Mouse (Mus musculus): Measurements from ENCODE around the gene Rplp1. TPM values are rescaled to one million over a fixed set of nuclear protein-coding genes. Genes with fewer than 3 reads are reported as not detected.

Gene Rplp1
- total RNA-seq (2014; rRNA removed) (3,281 and 3,879 TPM in 2 replicates), polyA plus RNA-seq (2015; fragmentation: Nextera tagmentation; extraction: Ambion mirVana) (995 and 1,414 TPM in 2 replicates)

DNA sequence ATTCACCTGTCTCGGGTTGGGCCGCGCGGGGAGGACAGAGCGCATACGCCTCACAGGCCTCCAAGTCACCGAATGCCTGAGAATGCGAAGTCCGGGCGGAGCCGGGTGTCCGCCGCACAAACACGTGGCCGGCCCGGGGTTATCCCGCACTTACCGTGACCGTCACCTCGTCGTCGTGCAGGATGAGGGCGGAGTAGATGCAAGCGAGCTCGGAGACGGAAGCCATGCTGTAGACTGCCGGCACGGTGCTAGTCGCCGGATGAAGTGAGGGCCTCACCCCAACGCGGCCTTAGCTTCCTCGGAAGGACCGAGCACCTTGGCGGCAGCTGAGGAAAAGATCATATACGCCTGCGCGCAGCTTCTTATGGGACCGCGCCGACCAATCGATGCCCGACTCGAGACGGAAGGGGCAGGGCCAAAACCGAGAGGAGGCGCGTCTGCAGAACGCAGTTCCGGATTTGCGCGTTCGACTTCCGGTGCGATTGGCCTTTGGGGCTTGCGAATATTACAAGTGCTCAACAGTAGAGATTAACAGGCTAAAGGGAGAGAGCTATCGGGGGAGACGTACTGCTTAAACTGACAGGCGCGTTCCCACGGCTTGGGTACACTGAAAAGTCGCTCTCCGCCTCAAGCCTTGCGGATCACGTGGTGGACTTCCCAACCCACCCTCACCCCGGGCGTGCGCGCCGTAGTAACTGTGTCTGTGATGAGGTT lies at the start of gene Rplp1:
TSS of gene Rplp1 (minus strand) at position 340 of the 714 bp plus-strand sequence.
- no peak for TF ChIP-seq CTCF (IDR thresholded peaks at IDR 0.05; ENCODE audit: low read depth)
- Histone ChIP-seq H3K4me1 (ENCODE audit: insufficient read depth) (peaks cover 6% of the 10 kb centered on the region), H3K9me3 (ENCODE audit: low read length) (no peaks in the 10 kb centered on the region), H3K9ac (peak within 1 kb of the TSS; percentile 75), H3K27me3 (ENCODE audit: insufficient read depth, low read length) (no peaks in the 10 kb centered on the region), H3K4me2 (ENCODE audit: low read depth) (peak within 1 kb of the TSS; percentile 71), H3K27ac (ENCODE audit: low read depth, low read length) (peak within 1 kb of the TSS; percentile 93), H3K4me3 (ENCODE audit: low read depth, low read length) (peak within 1 kb of the TSS; percentile 78), H3K36me3 (ENCODE audit: insufficient read depth) (peaks cover 24% of the 10 kb centered on the region)
- DNase-seq (peak; percentile 98), ATAC-seq (peak; percentile 98)
- WGBS: 2% methylated on average over 63 of the region's 70 CpGs

DNA sequence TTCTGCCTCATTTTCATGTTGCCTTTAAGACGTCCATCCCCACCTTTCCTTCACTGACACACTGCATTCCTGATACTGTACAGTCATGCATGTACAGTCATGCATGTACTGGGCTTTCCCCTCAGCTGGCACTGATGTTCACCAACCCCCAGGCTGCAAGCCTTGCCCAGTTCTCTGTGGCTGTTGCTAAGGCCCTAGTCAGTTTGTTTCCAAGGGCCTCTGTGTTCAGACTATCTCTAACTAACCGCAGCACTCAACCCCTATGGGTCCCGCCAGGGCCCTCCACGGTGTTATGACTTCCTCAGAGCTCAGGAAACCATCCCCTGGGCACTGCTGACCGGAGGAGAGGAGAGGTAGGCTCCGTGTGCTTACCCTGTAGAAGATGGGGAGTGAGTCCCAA lies 49.0 kb upstream of the Rplp1 start:
- Histone ChIP-seq H3K9ac (no peak overlapping the region), H3K4me2 (ENCODE audit: low read depth) (no peak overlapping the region), H3K36me3 (ENCODE audit: insufficient read depth) (no peaks in the 10 kb centered on the region), H3K27ac (ENCODE audit: low read depth, low read length) (no peak overlapping the region), H3K27me3 (ENCODE audit: insufficient read depth, low read length) (no peaks in the 10 kb centered on the region), H3K4me1 (ENCODE audit: insufficient read depth) (no peaks in the 10 kb centered on the region), H3K4me3 (ENCODE audit: low read depth, low read length) (no peak overlapping the region), H3K9me3 (ENCODE audit: low read length) (no peaks in the 10 kb centered on the region)
- WGBS: 77% methylated on average over 6 of the region's 6 CpGs
- peak; percentile 14; the same call in 1 of the 2 replicates for ATAC-seq
- no peak for DNase-seq
- TF ChIP-seq CTCF (IDR thresholded peaks at IDR 0.05; ENCODE audit: low read depth): no peak

DNA sequence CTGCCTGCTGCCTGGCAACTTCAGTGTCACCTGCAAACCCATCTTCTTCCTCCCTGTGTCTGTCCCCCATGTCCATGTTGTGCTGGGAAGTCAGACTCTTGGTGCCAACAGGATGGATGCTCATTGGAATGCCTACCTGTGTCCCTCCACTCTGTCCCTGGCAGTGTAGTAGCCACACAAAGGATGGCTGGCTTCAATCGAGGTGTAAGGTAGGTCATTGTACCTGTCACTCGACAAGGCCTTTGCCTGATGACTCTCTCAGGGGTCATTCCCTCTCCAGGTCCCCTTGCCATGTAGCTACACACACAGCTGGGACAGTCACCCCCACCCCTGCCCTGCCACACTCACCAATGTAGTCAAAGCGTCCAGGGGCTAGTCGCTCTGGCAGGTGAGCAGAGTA lies 46.8 kb upstream of the Rplp1 start:
- H3K9me3 ChIP-seq (ENCODE audit: low read length): no peaks in the 10 kb centered on the region
- H3K27me3 ChIP-seq (ENCODE audit: insufficient read depth, low read length): no peaks in the 10 kb centered on the region
- ATAC-seq: no peak
- TF ChIP-seq CTCF (IDR thresholded peaks at IDR 0.05; ENCODE audit: low read depth): no peak
- DNase-seq: no peak
- H3K9ac ChIP-seq: no peak overlapping the region
- no peak overlapping the region for H3K27ac ChIP-seq (ENCODE audit: low read depth, low read length)
- WGBS: 86% methylated on average over 4 of the region's 4 CpGs
- no peaks in the 10 kb centered on the region for H3K36me3 ChIP-seq (ENCODE audit: insufficient read depth)
- no peak overlapping the region for H3K4me2 ChIP-seq (ENCODE audit: low read depth)
- H3K4me1 ChIP-seq (ENCODE audit: insufficient read depth): no peaks in the 10 kb centered on the region
- no peak overlapping the region for H3K4me3 ChIP-seq (ENCODE audit: low read depth, low read length)

DNA sequence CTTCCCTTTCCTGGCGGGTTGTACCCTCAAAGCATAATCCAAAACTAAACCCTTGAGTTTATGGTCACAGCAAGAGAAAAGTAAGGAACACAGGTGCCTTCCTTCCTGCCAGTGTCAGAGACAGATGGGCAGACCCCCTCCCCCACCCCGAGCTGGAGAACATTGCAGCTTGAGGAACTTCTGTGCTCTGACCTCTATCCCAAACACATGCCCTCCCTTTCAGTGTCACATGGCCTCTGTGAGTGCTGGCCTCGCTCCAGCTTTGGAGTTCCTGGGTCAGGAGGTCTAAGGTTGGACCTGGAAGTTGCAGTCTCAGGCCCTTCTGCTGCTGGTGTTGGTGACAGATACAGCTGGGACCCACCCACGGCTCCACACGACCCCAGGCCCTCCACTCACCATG lies 46.4 kb upstream of the Rplp1 start:
- 81% methylated on average over 5 of the region's 5 CpGs for WGBS
- Histone ChIP-seq H3K9me3 (ENCODE audit: low read length) (no peaks in the 10 kb centered on the region), H3K4me2 (ENCODE audit: low read depth) (no peak overlapping the region), H3K4me3 (ENCODE audit: low read depth, low read length) (no peak overlapping the region), H3K27me3 (ENCODE audit: insufficient read depth, low read length) (no peaks in the 10 kb centered on the region), H3K9ac (no peak overlapping the region), H3K4me1 (ENCODE audit: insufficient read depth) (no peaks in the 10 kb centered on the region), H3K36me3 (ENCODE audit: insufficient read depth) (no peaks in the 10 kb centered on the region), H3K27ac (ENCODE audit: low read depth, low read length) (no peak overlapping the region)
- no peak for ATAC-seq
- TF ChIP-seq CTCF (IDR thresholded peaks at IDR 0.05; ENCODE audit: low read depth): no peak
- no peak for DNase-seq

DNA sequence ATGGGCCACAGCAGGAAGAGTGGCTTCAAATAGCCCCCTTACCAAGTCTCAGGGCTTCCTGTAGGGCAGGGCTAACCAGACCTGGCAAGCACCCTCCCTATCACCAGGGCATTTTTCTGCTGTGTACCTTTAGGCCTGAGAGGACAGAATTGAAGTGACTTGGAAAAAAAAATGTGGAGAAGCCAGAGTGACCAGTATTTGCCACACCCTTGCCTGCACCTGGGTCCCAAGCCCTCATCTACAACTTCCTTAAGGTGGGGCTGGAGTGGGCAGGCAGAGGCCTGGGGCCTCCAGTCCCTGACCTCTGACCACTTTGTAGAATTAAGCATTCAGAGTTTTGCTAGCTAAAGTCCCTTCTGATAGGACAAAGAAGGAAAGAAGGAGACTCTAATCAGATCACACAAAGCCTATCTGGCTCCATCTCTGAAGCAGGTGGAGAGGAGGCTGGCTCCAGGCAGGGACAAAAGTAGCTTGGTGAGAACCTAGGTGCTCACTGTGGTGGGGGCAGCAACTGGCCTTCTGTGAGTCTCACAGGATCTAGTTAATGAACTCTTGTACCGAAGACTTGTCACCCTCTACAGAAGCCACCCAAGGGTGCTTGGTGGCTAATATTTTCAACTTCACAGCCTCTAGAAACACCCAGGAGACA lies 45.7 kb upstream of the Rplp1 start:
- TF ChIP-seq CTCF (IDR thresholded peaks at IDR 0.05; ENCODE audit: low read depth): no peak
- no peak overlapping the region for H3K4me2 ChIP-seq (ENCODE audit: low read depth)
- no peak overlapping the region for H3K9ac ChIP-seq
- no peak for ATAC-seq
- no peak overlapping the region for H3K27ac ChIP-seq (ENCODE audit: low read depth, low read length)
- H3K4me3 ChIP-seq (ENCODE audit: low read depth, low read length): no peak overlapping the region
- H3K4me1 ChIP-seq (ENCODE audit: insufficient read depth): no peaks in the 10 kb centered on the region
- no peaks in the 10 kb centered on the region for H3K27me3 ChIP-seq (ENCODE audit: insufficient read depth, low read length)
- 70% methylated on average over 1 of the region's 1 CpGs for WGBS
- H3K36me3 ChIP-seq (ENCODE audit: insufficient read depth): no peaks in the 10 kb centered on the region
- no peak for DNase-seq
- H3K9me3 ChIP-seq (ENCODE audit: low read length): no peaks in the 10 kb centered on the region

DNA sequence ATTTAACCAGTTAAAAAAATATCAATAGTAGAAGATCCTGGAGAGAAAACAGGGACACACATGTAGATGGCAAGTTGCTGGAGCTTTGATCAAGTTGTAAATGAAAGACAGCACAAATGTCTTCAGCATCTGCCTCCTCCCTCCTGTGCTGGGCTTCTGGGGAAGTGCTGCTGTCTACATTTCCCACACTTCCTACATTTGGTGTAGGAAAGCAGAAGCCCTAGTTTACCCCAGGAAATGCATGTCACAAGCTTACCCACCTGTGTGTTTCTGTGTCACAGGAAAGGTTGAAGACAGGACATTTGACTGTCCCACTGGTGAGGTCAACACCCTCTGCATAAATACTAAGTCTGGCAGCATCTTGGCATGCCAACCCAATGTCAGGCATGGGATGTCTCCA lies 40.4 kb upstream of the Rplp1 start:
- H3K9ac ChIP-seq: no peak overlapping the region
- ATAC-seq: no peak
- H3K27ac ChIP-seq (ENCODE audit: low read depth, low read length): no peak overlapping the region
- no peaks in the 10 kb centered on the region for H3K27me3 ChIP-seq (ENCODE audit: insufficient read depth, low read length)
- H3K36me3 ChIP-seq (ENCODE audit: insufficient read depth): no peaks in the 10 kb centered on the region
- no peak for DNase-seq
- no peak overlapping the region for H3K4me3 ChIP-seq (ENCODE audit: low read depth, low read length)
- H3K4me1 ChIP-seq (ENCODE audit: insufficient read depth): no peaks in the 10 kb centered on the region
- no peaks in the 10 kb centered on the region for H3K9me3 ChIP-seq (ENCODE audit: low read length)
- TF ChIP-seq CTCF (IDR thresholded peaks at IDR 0.05; ENCODE audit: low read depth): no peak
- no peak overlapping the region for H3K4me2 ChIP-seq (ENCODE audit: low read depth)

DNA sequence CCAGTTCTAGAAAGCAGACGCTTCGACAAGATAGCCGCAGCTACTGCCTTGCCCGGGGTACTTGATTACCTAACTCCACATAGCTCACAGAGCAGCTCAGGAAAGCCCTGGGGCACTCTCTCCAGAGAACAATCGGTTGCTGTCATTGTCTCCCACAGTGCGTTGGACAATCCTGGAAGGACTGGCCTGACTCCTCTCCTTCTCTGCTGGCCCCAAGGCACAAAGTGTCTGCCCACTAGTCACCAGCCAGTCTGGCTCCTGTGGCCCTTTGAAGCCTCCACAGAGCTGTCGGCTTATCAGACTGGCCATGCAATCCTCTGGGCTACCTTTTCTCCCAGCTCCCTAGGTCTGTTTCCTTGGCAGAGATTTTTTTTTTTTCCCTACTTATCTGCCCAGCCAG lies 37.9 kb upstream of the Rplp1 start:
- Histone ChIP-seq H3K9me3 (ENCODE audit: low read length) (no peaks in the 10 kb centered on the region), H3K27me3 (ENCODE audit: insufficient read depth, low read length) (no peaks in the 10 kb centered on the region), H3K4me3 (ENCODE audit: low read depth, low read length) (no peak overlapping the region), H3K4me1 (ENCODE audit: insufficient read depth) (peaks cover 4% of the 10 kb centered on the region; the same call in 1 of the 2 replicates), H3K9ac (no peak overlapping the region), H3K36me3 (ENCODE audit: insufficient read depth) (no peaks in the 10 kb centered on the region), H3K4me2 (ENCODE audit: low read depth) (no peak overlapping the region), H3K27ac (ENCODE audit: low read depth, low read length) (no peak overlapping the region)
- 55% methylated on average over 7 of the region's 7 CpGs for WGBS
- TF ChIP-seq CTCF (IDR thresholded peaks at IDR 0.05; ENCODE audit: low read depth): no peak
- ATAC-seq (no peak), DNase-seq (no peak)

Measured in forebrain, postnatal 0 days (tissue).